Mouse (Mus musculus) spleen, postnatal 14 days (tissue): ENCODE measurements around the gene Pi16.

Experiments used
- DNase-seq, 2 experiments: peaks; one replicate each; pipeline ENCODE4 v3.0.0; 2021 to 2022; ENCODE audit warnings: low spot score in 2 of 2

The Pi16 gene

GRCm38 (mm10) chr17:29304376-29305057 is 13.0 kb upstream of the Pi16 start:
- DNase-seq, result peak in 1 of 2 experiments; percentile 41

- DNase-seq, result no peak
These were observed 12.2 kb upstream of the Pi16 start for GRCm38 (mm10) chr17:29305058-29305806.

- DNase-seq, result no peak
These were observed 11.6 kb upstream of the Pi16 start for GRCm38 (mm10) chr17:29305871-29306270.

- DNase-seq, result no peak
These were observed 7.3 kb upstream of the Pi16 start for GRCm38 (mm10) chr17:29310056-29310623.

- no peak for DNase-seq
These were observed 5.9 kb upstream of the Pi16 start for GRCm38 (mm10) chr17:29311602-29312001.

- DNase-seq, result no peak
These were observed 5.4 kb upstream of the Pi16 start for GRCm38 (mm10) chr17:29312082-29312481.

GRCm38 (mm10) chr17:29313300-29313699 is 4.2 kb upstream of the Pi16 start:
- no peak for DNase-seq

- no peak for DNase-seq
These were observed 1.6 kb upstream of the Pi16 start for GRCm38 (mm10) chr17:29315672-29316465.

GRCm38 (mm10) chr17:29316891-29317290 is 589 bp upstream of the Pi16 start:
- DNase-seq, result no peak

- no peak for DNase-seq
These were observed 1.3 kb downstream of the Pi16 start for GRCm38 (mm10) chr17:29318731-29319250.

GRCm38 (mm10) chr17:29319476-29319875 is 2.0 kb downstream of the Pi16 start:
- no peak for DNase-seq

- DNase-seq, result no peak
These were observed 2.6 kb downstream of the Pi16 start for GRCm38 (mm10) chr17:29319881-29320639.

- DNase-seq, result no peak
These were observed 4.5 kb downstream of the Pi16 start for GRCm38 (mm10) chr17:29321765-29322602.

- no peak for DNase-seq
These were observed 5.1 kb downstream of the Pi16 start for GRCm38 (mm10) chr17:29322603-29322962.

GRCm38 (mm10) chr17:29323625-29324024 is 6.1 kb downstream of the Pi16 start:
- DNase-seq, result no peak

GRCm38 (mm10) chr17:29325831-29326230 is 8.4 kb downstream of the Pi16 start:
- no peak for DNase-seq

GRCm38 (mm10) chr17:29326531-29327529 is 9.3 kb downstream of the Pi16 start:
- DNase-seq, result no peak

GRCm38 (mm10) chr17:29327691-29328090 is 10.2 kb downstream of the Pi16 start:
- no peak for DNase-seq

- DNase-seq, result no peak
These were observed 12.7 kb downstream of the Pi16 start for GRCm38 (mm10) chr17:29330221-29330620.
